Mouse (Mus musculus) cerebellum, adult 18-20 months (tissue): Measurements from ENCODE around the gene Snx3.

ENCODE experiments used
- DNase-seq, 2 experiments: peaks; one replicate each; pipeline ENCODE4 v3.0.0; 2021

Snx3 gene

DNA sequence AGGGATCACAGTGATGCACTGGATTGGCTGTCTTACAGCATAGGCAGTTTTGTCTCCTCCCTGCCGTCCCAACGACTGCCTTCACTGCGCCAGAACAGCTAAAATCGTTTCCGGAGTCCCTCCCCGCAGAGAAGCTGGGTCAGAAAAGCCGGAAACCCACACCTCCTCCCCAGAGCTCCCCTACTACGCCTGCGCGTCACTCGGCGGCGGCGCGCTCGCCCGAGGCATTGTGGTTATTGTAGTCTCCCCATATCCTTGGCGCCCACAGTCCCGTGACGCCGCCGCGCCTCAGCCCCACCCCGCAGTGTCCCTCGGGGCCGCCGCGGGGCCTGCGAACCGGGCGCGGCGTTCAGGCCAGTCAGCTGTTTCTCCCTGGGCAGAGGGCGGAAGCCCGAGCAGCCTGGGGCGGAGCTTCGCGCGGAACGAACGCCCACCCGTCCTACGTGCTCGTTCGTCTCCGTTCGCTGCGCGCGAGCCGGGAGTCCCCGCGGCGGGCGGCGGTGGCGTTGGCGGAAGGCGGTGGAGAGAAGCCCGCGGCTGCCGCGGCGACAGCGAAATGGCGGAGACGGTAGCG is at the start of gene Snx3:
TSS of gene Snx3 (plus strand) at position 256 of the 574 bp plus-strand sequence.
- peak; percentile 95 to 97 for DNase-seq

DNA sequence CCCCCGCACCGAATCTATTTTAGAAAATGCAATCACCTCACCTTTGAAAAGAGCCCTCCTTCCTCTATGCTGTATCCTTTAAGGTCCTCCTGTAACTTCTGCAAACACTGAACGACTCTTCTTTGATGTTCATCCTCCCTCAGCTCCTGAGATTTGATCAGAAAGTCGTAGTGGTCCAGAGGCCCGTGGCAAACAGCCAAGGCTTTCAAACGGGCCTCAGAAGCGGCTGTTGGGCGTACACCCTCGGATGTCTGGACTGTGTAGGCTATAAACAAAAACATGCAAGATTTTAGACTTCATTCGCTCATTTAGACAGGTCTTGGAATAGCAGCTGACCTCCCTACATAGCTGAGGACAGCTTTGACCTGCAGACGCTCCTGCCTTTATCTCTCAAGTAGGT is 47.6 kb upstream of the Snx3 start:
- DNase-seq = no peak

GRCm38 (mm10) chr10:42454690-42455089 is 47.1 kb upstream of the Snx3 start:
- DNase-seq = no peak

- no peak for DNase-seq
Measured at GRCm38 (mm10) chr10:42455981-42456380, 45.8 kb upstream of the Snx3 start.

- no peak for DNase-seq
Measured at GRCm38 (mm10) chr10:42457557-42458191, 44.2 kb upstream of the Snx3 start.

DNA sequence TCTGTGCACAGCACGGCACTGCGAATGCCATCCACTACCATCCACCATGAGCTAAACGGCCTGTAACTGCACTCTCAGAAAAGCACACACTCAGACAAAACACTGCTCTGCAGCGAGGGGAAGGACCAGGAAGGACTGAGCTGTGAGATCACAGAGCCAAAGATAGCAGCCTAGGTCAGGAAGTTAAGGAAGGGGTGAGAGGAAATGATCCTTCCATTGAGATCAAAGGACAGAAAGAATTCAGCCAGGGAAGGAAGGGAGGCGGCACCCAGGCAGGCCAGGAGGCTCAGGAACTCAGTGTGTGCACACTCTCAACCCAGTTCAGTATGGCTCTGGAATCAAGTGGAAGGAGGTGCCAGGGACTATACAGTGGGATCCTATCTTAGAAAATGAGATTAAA is 37.6 kb upstream of the Snx3 start:
- no peak for DNase-seq

GRCm38 (mm10) chr10:42464805-42465204 is 37.0 kb upstream of the Snx3 start:
- DNase-seq = no peak

DNA sequence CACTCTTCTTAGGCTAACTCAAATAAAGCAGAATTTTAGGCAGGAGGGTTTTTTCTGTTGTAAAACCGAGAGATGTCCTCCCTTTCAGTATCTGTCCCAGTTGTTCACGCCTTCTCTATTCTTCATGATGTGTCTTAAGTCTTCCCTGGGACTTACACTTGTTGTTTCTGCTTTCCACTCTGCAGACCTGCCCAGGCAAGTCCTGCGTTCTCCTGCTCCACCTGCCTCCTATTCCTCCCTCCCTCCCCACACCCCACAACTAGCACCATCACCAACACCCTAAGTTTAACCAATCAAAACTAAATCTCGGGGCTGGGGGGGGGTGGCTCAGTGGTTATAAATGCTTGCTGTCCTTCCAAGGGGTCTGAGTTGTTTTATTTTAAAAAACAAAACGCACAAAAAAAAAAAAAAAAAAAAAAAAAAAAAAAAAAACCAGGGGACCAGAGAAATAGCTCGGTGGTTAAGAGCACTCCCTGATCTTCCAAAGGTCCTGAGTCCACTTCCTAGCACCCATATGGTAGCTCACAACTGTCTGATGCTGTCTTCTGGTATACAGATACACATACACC is 26.8 kb upstream of the Snx3 start:
- no peak for DNase-seq

GRCm38 (mm10) chr10:42476774-42477475 is 24.9 kb upstream of the Snx3 start:
- no peak for DNase-seq

DNA sequence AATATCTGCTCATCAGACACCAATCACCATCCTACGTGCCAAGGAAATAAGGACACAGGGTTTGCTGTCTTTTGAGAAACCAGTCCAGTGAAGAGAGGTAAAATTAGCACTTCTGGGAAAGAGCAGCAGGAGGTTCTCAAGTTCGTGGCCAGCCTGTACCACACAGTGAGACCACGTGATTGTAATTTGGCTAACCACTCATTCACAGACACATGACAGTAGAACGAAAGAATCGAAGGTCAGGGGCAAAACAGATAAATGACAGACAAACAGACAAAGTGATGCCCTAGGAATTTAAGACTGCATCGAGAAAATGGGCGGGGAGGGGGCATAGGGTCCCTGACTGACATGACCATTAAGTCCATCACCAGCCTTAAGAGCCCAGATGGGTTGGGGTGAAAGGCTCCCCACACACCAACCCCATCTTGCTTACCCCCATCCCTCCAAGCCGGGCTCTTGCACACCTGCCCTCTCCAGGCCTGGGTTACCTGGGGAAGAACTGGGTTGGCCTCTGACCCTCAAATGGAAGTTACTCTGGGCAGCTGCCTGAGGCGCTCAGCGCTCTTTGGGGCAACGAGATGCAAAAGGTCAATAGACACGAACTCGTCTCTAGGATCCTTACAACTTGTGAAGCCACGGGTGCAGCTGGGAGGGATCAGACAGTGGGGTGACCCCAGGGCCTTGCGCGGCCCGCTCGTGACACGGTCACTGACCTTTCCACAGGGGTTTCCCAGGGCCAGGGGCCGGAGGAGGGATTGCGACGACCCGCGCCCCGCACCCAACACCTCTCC is 24.1 kb upstream of the Snx3 start:
- peak in 1 of 2 experiments; percentile 3 for DNase-seq

DNA sequence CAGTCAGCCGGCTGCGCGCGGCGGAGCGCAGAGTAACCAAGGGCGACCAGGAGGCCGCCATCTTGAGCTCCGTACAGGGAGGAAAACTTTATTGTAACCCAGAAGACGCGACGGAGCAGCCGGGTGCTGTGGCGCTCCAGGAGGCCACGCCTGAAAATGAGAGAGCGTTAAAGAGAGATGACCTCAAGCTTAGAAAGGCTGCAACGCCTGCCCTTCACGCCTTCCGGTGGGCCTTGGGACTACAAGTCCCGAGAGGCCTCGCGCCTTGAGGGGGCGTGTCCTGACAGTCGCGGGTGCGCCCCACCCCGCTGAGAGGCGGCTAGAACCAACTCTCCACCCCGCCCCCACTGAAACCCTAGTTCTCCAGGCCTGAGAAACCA is 23.5 kb upstream of the Snx3 start, which contains the start of gene Afg1l:
TSS of gene Afg1l (minus strand) at position 225 of the 380 bp plus-strand sequence.
- peak; percentile 96 to 97 for DNase-seq

GRCm38 (mm10) chr10:42480719-42481118 is 21.1 kb upstream of the Snx3 start:
- DNase-seq = no peak

DNA sequence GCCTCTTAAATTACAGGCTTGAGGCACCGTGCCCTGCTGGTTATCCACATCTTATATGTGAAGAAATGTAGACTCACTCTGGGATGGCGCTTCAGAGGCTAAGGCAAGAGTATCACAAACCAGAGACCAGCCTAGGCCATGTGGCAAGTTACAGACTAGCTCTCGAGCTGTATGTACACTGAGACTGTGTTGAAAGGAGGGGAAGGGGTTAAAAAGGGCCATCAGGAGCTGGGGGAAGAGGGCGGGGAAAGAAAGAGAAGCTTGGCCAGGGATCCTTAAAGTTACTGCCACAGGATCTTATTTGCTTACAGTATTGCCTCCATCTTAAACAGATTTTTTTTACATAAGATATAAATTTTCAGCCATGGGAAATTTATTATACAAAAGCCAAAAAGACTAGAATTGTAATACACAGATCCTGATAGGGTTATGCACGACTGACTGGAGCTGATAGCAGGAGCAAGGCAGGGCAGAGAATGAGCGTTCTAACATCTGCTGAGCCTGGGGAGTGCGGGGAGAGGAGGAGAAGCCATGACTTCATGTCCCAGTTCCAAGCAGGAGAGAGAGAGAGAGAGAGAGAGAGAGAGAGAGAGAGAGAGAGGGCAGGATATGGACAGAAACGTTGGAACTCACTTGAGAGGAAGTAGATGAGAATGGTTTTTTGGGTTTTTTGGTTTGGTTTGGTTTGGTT is 13.1 kb upstream of the Snx3 start:
- no peak for DNase-seq

GRCm38 (mm10) chr10:42491158-42491557 is 10.7 kb upstream of the Snx3 start:
- DNase-seq = no peak

GRCm38 (mm10) chr10:42492027-42492771 is 9.6 kb upstream of the Snx3 start:
- DNase-seq = no peak

- no peak for DNase-seq
Measured at GRCm38 (mm10) chr10:42493000-42493399, 8.8 kb upstream of the Snx3 start.

DNA sequence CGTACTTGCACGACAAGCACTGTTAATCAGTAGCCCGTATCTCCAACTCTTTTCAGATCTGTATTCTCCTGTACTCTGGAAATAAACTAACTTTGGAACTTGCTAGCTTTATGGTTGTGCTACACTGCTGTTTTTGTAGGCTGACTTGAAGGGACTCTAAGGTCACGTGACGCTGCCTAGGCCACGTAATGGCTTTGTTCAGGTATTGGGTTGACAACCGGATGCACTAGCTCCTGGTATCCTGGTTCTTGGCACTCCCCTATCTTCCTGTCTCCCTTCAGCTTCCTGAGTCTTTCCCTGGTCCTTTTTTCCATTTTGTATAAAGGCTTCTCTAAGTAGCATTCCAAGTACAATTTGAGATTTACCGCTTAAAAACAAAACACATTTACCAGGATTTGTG is 1.2 kb upstream of the Snx3 start:
- DNase-seq = no peak

DNA sequence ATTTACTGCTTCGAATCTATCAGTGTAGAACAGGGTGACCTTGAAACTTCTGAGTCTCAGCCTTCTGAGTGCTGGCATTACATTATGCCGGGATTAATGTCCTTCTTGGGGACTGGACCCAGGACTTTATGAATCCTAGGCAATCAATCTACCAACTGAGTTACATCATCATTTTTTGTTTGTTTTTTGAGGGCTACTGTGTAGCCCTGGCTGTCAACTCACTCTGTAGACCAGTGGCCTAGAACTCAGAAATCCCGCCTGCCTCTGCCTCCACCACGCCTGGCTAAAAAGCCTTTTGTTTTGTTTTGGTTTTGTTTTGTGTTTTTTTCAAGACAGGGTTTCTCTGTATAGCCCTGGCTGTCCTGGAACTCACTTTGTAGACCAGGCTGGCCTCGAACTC is 669 bp upstream of the Snx3 start:
- DNase-seq = no peak

GRCm38 (mm10) chr10:42502349-42503111 is 700 bp downstream of the Snx3 start:
- DNase-seq = peak in 1 of 2 experiments; percentile 65

DNA sequence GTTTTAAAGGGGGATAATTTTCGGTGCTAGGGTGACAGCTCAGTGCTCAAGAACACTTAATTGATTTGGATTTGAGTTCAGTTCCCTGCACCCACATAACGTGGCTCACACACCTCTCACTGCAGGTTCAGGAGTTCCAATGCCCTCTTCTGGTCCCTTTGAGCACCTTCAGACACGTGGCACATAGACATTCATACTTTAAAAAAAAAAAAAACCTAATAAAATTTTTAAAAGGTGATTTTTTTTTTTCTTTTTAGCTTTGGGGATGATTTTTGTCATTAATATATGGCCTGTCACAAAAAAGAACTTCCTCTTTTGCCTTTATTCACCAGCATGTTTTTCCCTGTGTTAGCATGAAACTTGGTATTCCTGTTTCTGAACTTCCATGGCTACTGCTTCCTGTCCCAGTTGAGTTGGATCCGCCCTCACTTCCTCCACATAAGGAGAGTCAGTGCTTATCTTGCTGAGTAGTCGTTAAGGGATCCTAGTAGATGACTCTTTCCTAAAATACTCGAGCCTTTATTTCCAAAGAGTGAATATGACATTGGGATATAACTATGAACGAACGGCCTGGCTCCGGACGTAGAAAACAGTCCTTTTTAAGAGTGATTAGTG is 2.4 kb downstream of the Snx3 start:
- DNase-seq = no peak
